Mouse (Mus musculus): ENCODE data around the gene Polrmt.
A peak's percentile ranks its signal among the peaks of the same experiment; 100 is the strongest.

Polrmt gene

GRCm38 (mm10) chr10:79740863-79741262, 5.5 kb downstream of the Polrmt start:
- DNase-seq, result no peak

GRCm38 (mm10) chr10:79739234-79739633, 7.1 kb downstream of the Polrmt start:
- no peak for DNase-seq

GRCm38 (mm10) chr10:79738259-79738658, 8.1 kb downstream of the Polrmt start:
- DNase-seq, result peak in 1 of 2 experiments; percentile 43

- DNase-seq, result no peak
Measured at GRCm38 (mm10) chr10:79736706-79737105, 9.7 kb downstream of the Polrmt start.

- no peak for DNase-seq
Measured at GRCm38 (mm10) chr10:79735361-79735760, 11.0 kb downstream of the Polrmt start.

- no peak for DNase-seq
Measured at GRCm38 (mm10) chr10:79733847-79734246, 12.5 kb downstream of the Polrmt start.

- DNase-seq, result peak in 1 of 2 experiments; percentile 54
Measured at GRCm38 (mm10) chr10:79732500-79732899, 13.9 kb downstream of the Polrmt start.

GRCm38 (mm10) chr10:79729357-79729965, 16.9 kb downstream of the Polrmt start:
- no peak for DNase-seq

- no peak for DNase-seq
Measured at GRCm38 (mm10) chr10:79728323-79729249, 17.8 kb downstream of the Polrmt start.

- peak; percentile 43 to 68 for DNase-seq
Measured at GRCm38 (mm10) chr10:79726090-79726489, 20.3 kb downstream of the Polrmt start.

- DNase-seq, result no peak
Measured at GRCm38 (mm10) chr10:79723692-79724091, 22.7 kb downstream of the Polrmt start.

GRCm38 (mm10) chr10:79723047-79723446, 23.3 kb downstream of the Polrmt start:
- no peak for DNase-seq

GRCm38 (mm10) chr10:79721089-79721488, 25.3 kb downstream of the Polrmt start:
- DNase-seq, result no peak

- peak in 1 of 2 experiments; percentile 79 for DNase-seq
Measured at GRCm38 (mm10) chr10:79717640-79718357, 28.6 kb downstream of the Polrmt start.

GRCm38 (mm10) chr10:79716988-79717355, 29.4 kb downstream of the Polrmt start:
- no peak for DNase-seq

GRCm38 (mm10) chr10:79716254-79716987, 30.0 kb downstream of the Polrmt start, which contains the start of gene Hcn2:
TSS of gene Hcn2 (plus strand) at chr10:79716634.
- no peak for DNase-seq

GRCm38 (mm10) chr10:79714996-79715395, 31.4 kb downstream of the Polrmt start:
- DNase-seq, result no peak

GRCm38 (mm10) chr10:79713163-79713562, 33.2 kb downstream of the Polrmt start:
- no peak for DNase-seq

- DNase-seq, result peak; percentile 62 to 78
Measured at GRCm38 (mm10) chr10:79712499-79713126, 33.8 kb downstream of the Polrmt start.

- no peak for DNase-seq
Measured at GRCm38 (mm10) chr10:79712029-79712428, 34.4 kb downstream of the Polrmt start.

- no peak for DNase-seq
Measured at GRCm38 (mm10) chr10:79709307-79709706, 37.1 kb downstream of the Polrmt start.

GRCm38 (mm10) chr10:79708668-79709067, 37.7 kb downstream of the Polrmt start:
- DNase-seq, result no peak

Measured in kidney, adult 8-10 months (tissue).